Mouse (Mus musculus): ENCODE measurements at regions not wholly inside any gene's neighbourhood (a gene's known extent, or its start where the extent isn't known, plus 50 kb on each side); places are given as distances from the start of the nearest gene placed in this dataset.
"Not testable (repeated sequence)": the region's sequence is repeated elsewhere in the genome, so short reads cannot be mapped to it uniquely, and the experiment has no call there.

DNA sequence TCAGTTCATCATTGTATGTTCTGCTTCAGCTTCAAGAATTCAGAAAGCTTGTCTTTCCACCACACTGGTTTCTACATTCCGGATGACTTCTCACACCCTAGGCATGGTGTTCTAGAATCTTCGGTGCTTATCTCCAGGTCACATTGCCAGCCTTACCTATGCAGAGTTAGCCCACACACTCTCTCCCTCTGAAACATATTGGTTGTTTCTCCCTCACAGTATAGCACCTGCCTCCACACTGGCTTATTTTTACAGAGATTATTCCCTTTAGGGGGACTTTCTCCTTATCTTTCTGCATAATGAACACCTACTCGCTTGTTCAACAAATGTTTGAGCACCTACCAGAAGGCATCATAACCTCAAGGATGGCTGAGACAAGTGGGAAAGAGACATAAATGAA is 368.0 kb upstream of the Cdh5 start:
- no peaks in the 10 kb centered on the region for H3K27me3 ChIP-seq
- no peaks in the 10 kb centered on the region for H3K9me3 ChIP-seq
- 84% methylated on average over 3 of the region's 3 CpGs for whole genome bisulfite sequencing
- no peak for ATAC-seq (ENCODE audit: borderline replicate concordance, extremely low read depth, low FRiP score, low TSS enrichment)
- no peak overlapping the region for H3K4me3 ChIP-seq
- no peak overlapping the region for H3K9ac ChIP-seq
- H3K4me1 ChIP-seq, result 0 out of 2 replicates have a peak, but pooled peaks cover 2% of the 10 kb centered on the region
- no peaks in the 10 kb centered on the region for H3K36me3 ChIP-seq
- no peak overlapping the region for H3K27ac ChIP-seq
- no peak overlapping the region for H3K4me2 ChIP-seq

DNA sequence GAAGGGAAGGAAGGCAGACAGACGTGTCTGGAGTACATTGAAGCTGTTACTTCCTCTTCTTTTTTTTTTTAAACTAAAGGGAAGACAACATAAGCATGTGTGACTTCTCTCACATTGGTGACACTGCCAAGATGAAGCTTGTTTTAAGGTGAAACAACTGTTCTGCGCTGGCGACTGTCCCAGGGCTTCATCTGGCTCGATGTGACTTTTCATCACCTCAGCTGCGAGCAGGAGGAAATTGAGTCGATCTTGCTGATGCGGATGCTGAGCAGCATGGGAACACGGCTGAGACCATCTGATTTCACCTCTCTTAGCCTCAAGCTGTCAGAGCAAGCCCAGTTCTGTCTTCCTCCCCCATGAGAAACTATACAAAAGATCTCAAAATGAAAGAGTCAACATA is 363.1 kb upstream of the Cdh5 start:
- no peak overlapping the region for H3K27ac ChIP-seq
- no peaks in the 10 kb centered on the region for H3K9me3 ChIP-seq
- ATAC-seq (ENCODE audit: borderline replicate concordance, extremely low read depth, low FRiP score, low TSS enrichment), result peak; percentile 55; the same call in 1 of the 2 replicates
- 0 out of 2 replicates have a peak, but pooled peaks cover 3% of the 10 kb centered on the region for H3K4me1 ChIP-seq
- no peak overlapping the region for H3K9ac ChIP-seq
- no peak overlapping the region for H3K4me3 ChIP-seq
- H3K4me2 ChIP-seq, result no peak overlapping the region
- WGBS, result 50% methylated on average over 8 of the region's 8 CpGs
- no peaks in the 10 kb centered on the region for H3K36me3 ChIP-seq
- H3K27me3 ChIP-seq, result no peaks in the 10 kb centered on the region

DNA sequence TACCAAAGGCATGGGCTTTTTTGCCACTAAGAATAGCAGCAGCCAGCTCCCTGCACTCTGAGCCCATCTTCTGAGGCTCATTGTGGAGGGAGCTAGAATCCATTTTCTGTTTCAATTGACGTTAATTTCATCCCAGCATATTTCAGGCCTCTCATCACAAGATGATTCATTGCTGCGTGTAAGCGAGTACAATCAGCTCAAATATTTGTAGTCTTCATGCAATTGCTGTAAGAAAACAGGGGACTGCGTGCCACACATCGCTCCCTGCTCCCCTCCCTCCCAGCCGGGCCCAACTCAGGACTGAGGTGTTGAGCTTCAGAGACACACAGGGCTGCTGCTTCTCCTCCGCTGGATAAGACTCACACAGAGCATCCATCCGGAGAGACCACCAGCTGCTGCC is 360.0 kb upstream of the Cdh5 start:
- ATAC-seq (ENCODE audit: borderline replicate concordance, extremely low read depth, low FRiP score, low TSS enrichment), result no peak
- H3K27ac ChIP-seq, result no peak overlapping the region
- H3K4me3 ChIP-seq, result no peak overlapping the region
- H3K4me1 ChIP-seq, result 0 out of 2 replicates have a peak, but pooled peaks cover 8% of the 10 kb centered on the region
- no peaks in the 10 kb centered on the region for H3K27me3 ChIP-seq
- no peak overlapping the region for H3K9ac ChIP-seq
- H3K4me2 ChIP-seq, result no peak overlapping the region
- H3K9me3 ChIP-seq, result no peaks in the 10 kb centered on the region
- 43% methylated on average over 8 of the region's 8 CpGs for WGBS
- no peaks in the 10 kb centered on the region for H3K36me3 ChIP-seq

DNA sequence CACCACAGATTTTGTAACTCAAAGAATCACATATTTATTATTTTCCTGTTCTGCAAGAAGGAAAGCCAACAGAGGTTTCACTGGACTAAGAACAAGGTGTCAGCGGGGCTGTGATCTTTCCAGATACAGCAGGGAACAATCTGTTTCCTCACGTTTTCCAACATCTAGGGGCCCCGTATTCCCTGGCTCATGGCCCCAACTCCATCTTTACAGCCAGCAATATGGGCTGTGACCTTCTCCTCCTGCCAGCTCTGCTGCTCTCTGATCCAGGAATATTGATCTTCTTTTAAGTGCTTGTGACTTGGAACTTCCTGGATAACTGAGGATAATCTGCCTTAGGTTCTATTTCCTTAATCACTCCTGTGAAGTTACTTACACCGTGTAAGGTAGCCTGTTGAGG is 352.7 kb upstream of the Cdh5 start:
- no peaks in the 10 kb centered on the region for H3K36me3 ChIP-seq
- H3K9me3 ChIP-seq, result no peaks in the 10 kb centered on the region
- no peak overlapping the region for H3K4me3 ChIP-seq
- H3K27me3 ChIP-seq, result no peaks in the 10 kb centered on the region
- WGBS, result 52% methylated on average over 4 of the region's 4 CpGs
- H3K4me2 ChIP-seq, result no peak overlapping the region
- H3K27ac ChIP-seq, result no peak overlapping the region
- H3K9ac ChIP-seq, result no peak overlapping the region
- ATAC-seq (ENCODE audit: borderline replicate concordance, extremely low read depth, low FRiP score, low TSS enrichment), result no peak
- H3K4me1 ChIP-seq, result 0 out of 2 replicates have a peak, but pooled peaks cover 7% of the 10 kb centered on the region

DNA sequence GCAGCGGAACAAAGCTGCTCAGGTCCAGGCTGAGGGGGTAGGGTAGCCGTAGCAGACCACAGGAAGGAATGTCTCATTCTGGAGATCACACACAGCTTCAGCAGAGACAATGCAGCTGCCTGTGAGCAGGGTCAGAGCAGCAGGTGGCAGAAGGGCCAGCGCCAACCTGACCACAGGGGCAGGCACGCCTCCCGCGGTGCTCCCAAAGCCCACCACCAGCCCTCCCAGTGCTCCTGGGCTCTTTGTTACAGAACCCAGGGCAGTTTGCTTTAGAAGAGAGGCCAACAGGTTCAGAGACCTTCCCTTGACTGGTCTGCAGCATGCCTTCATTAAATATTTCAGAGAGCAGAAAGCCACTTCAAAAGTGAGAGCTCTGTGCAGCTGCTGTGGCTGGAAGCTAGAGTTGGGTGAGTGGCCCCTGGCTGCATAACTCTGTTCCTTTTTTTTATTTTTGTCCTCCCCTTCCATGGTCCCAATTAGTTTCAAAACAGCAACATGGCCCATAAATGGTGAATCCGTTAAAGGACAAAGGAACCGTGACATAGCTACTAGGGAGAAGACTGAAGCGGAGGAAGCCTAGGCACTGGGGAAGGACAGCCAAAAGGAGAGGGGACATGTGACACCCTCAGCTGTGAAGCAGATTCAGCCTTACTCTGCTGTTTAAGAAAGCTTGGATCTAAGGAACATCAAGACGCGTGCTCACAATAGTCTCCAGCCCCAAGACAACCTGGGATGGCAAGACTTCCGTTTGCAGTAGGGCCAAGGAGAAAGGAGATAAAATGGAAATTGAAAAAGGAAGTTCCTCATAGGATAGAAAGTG is 350.9 kb upstream of the Cdh5 start:
- peak; percentile 31; the same call in 1 of the 2 replicates for ATAC-seq (ENCODE audit: borderline replicate concordance, extremely low read depth, low FRiP score, low TSS enrichment)
- Histone ChIP-seq H3K27me3 (no peaks in the 10 kb centered on the region), H3K9ac (no peak overlapping the region), H3K36me3 (no peaks in the 10 kb centered on the region), H3K4me1 (0 out of 2 replicates have a peak, but pooled peaks cover 7% of the 10 kb centered on the region), H3K27ac (no peak overlapping the region), H3K4me3 (no peak overlapping the region), H3K4me2 (no peak overlapping the region), H3K9me3 (no peaks in the 10 kb centered on the region)
- 54% methylated on average over 12 of the region's 12 CpGs for WGBS

DNA sequence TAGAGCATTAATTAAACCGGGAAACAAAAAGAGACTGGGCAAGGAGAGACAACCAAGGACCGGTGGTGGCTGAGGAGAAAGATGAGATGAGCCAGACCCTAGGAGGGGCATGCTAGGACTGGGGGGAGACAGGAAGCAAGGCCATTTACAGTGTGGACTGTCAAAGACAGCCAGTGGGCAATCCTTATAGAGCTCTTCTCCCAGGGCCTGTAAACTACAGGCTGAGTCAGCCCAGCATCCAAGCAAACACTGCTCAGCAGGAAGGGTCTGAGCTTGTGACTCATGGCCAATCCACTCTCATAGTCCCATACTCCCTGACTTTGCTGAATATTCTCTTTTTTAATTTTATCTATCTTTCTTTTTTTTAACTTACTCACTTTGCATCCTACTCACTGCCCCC is 350.3 kb upstream of the Cdh5 start:
- ATAC-seq (ENCODE audit: borderline replicate concordance, extremely low read depth, low FRiP score, low TSS enrichment), result no peak

DNA sequence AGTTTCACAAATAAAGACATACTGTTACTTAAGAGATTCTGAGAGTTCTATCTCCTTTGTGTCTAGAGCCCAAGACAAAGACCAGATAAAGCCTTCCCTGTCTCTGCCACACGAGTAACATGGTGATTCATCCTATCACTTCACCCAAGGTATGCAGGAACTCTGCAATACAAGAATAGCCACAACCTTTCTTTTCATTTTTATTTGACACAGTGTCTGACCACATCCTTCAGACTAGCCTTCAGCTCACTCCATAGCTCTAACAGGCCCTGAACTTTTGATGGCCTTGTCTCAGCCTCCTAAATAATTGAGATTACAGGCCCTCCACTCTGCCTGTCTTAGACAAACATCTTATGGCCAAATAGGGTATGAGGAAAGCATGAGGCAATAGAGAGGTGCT is 337.6 kb upstream of the Cdh5 start:
- Histone ChIP-seq H3K27ac (no peak overlapping the region), H3K36me3 (no peaks in the 10 kb centered on the region), H3K9me3 (no peaks in the 10 kb centered on the region), H3K4me2 (no peak overlapping the region), H3K27me3 (no peaks in the 10 kb centered on the region), H3K4me1 (no peaks in the 10 kb centered on the region), H3K9ac (no peak overlapping the region), H3K4me3 (no peak overlapping the region)
- 58% methylated on average over 1 of the region's 1 CpGs for WGBS
- ATAC-seq (ENCODE audit: borderline replicate concordance, extremely low read depth, low FRiP score, low TSS enrichment), result no peak

More for the DNA sequence above, 350.3 kb upstream of the Cdh5 start:
- no peak overlapping the region for H3K9ac ChIP-seq
- H3K27me3 ChIP-seq, result no peaks in the 10 kb centered on the region
- H3K4me2 ChIP-seq, result no peak overlapping the region
- H3K27ac ChIP-seq, result no peak overlapping the region
- H3K9me3 ChIP-seq, result no peaks in the 10 kb centered on the region
- 0 out of 2 replicates have a peak, but pooled peaks cover 4% of the 10 kb centered on the region for H3K4me1 ChIP-seq
- H3K4me3 ChIP-seq, result no peak overlapping the region
- WGBS, result 60% methylated on average over 2 of the region's 2 CpGs
- no peaks in the 10 kb centered on the region for H3K36me3 ChIP-seq

DNA sequence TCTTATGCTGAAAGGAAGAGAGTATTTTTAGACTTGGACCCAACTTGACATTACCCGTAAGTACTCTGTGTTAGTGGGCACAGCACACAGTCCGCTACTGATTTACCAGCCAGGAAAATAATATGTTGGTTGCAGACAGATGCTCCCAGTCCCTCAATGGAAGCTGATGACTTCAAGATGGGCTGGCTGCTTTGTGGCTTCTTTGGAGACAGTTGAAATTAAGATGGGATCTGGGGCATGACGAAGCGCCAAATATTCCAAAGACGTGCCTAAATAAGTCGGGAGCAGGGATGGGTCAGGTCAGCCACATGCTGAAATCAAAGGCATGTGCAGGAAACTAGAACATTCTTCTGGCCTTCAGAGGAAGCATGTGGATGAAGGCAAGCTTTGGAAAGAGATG is 321.8 kb upstream of the Cdh5 start:
- 89% methylated on average over 6 of the region's 6 CpGs for WGBS
- ATAC-seq (ENCODE audit: borderline replicate concordance, extremely low read depth, low FRiP score, low TSS enrichment), result no peak
- no peak overlapping the region for H3K4me3 ChIP-seq
- H3K27me3 ChIP-seq, result no peaks in the 10 kb centered on the region
- H3K9ac ChIP-seq, result no peak overlapping the region
- H3K36me3 ChIP-seq, result no peaks in the 10 kb centered on the region
- no peak overlapping the region for H3K27ac ChIP-seq
- H3K4me1 ChIP-seq, result no peaks in the 10 kb centered on the region
- H3K4me2 ChIP-seq, result no peak overlapping the region
- H3K9me3 ChIP-seq, result no peaks in the 10 kb centered on the region

DNA sequence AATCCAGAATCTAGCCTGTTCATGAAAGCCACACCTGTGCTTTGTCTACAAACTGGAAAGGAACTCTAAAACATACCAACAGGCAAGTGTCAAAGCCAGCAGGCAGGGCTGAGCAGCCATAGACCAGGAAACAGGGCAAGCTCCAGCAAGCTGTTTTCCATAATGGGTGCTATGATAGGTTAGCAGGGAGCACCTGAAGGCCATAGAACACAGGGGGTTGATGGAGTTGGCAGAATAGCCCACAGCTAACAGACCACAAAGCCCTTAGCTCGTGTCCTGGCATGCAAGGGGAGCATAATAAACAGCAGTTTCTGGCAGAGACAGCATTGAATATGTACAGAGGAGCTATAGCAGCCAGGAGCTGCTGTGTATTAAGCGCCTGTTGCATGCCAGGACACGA is 313.1 kb upstream of the Cdh5 start:
- no peaks in the 10 kb centered on the region for H3K9me3 ChIP-seq
- no peak overlapping the region for H3K4me2 ChIP-seq
- H3K4me3 ChIP-seq, result no peak overlapping the region
- no peaks in the 10 kb centered on the region for H3K27me3 ChIP-seq
- no peak for ATAC-seq (ENCODE audit: borderline replicate concordance, extremely low read depth, low FRiP score, low TSS enrichment)
- H3K36me3 ChIP-seq, result no peaks in the 10 kb centered on the region
- H3K27ac ChIP-seq, result no peak overlapping the region
- 79% methylated on average over 3 of the region's 3 CpGs for WGBS
- no peak overlapping the region for H3K9ac ChIP-seq
- H3K4me1 ChIP-seq, result no peaks in the 10 kb centered on the region

DNA sequence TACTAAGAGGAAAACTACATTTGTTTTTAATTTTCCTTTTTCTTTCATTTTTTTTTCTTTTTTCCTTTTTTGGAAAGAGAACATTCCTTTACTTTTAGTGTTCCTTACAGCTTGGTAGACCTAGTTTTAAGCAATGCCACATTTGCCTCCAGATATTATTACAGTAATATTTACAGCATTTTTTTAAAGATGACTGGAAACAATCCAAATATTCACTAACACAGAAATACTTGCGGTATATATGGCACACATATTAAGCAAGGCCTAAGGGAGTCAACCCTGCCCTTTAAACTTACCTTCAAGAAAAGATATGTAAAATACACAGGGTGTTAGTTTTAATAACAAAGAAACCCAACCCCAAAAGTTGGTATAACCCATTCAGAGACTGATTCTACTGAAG is 308.1 kb upstream of the Cdh5 start:
- Histone ChIP-seq H3K27ac (no peak overlapping the region), H3K4me3 (no peak overlapping the region), H3K9me3 (no peaks in the 10 kb centered on the region), H3K9ac (no peak overlapping the region), H3K4me2 (no peak overlapping the region), H3K36me3 (no peaks in the 10 kb centered on the region), H3K4me1 (no peaks in the 10 kb centered on the region), H3K27me3 (no peaks in the 10 kb centered on the region)
- WGBS, result 56% methylated on average over 1 of the region's 1 CpGs
- ATAC-seq (ENCODE audit: borderline replicate concordance, extremely low read depth, low FRiP score, low TSS enrichment), result no peak

DNA sequence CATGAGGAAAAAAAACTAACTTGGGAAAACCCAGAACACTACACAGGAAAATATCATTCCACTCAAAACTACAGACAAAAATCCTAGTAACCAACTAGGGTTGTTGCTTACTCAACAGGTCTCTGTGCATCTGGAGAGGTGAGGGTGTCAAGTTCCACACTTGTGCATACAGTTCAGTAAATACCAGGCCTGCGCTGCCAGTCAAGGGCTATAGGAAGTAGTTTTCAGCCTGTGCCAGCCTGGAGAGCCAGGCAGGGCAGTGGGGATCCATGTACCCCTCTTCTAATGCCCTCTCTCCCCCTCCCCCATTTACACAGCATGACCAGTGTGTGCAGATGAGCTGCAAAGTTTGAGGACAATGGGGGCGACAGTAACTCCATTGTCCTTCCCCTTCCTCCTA is 302.8 kb upstream of the Cdh5 start:
- 62% methylated on average over 2 of the region's 2 CpGs for WGBS
- H3K36me3 ChIP-seq, H3K4me1 ChIP-seq, H3K27me3 ChIP-seq, H3K4me3 ChIP-seq, H3K27ac ChIP-seq, H3K9ac ChIP-seq, H3K9me3 ChIP-seq, H3K4me2 ChIP-seq: not testable (repeated sequence)
- peak; percentile 55; the same call in 1 of the 2 replicates for ATAC-seq (ENCODE audit: borderline replicate concordance, extremely low read depth, low FRiP score, low TSS enrichment)

DNA sequence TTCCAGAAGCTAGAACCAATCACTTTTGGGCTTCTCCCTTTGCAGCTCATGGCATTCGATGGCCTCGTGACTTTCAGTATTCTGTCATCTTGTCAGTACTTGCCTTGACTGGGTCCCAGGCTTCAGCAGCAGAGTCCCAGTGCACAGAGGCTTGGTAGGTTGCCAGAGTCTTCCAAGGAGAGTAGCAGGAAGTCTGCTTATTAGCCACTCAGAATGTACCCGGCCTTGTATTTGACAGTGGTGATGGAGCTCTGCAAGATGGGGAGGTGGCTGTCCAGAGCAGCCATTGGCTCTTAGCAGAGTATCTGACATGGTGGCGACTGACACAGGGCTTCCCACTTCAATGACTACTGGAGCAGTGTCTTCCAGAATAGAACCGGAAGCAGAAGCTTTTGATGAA is 293.3 kb upstream of the Cdh5 start:
- no peaks in the 10 kb centered on the region for H3K27me3 ChIP-seq
- peak overlapping the region; percentile 90 for H3K27ac ChIP-seq
- ATAC-seq (ENCODE audit: borderline replicate concordance, extremely low read depth, low FRiP score, low TSS enrichment), result peak; percentile 83

More for the DNA sequence above, 293.3 kb upstream of the Cdh5 start:
- 35% methylated on average over 5 of the region's 5 CpGs for WGBS
- no peak overlapping the region for H3K4me2 ChIP-seq
- H3K36me3 ChIP-seq, result no peaks in the 10 kb centered on the region
- no peaks in the 10 kb centered on the region for H3K9me3 ChIP-seq
- H3K4me1 ChIP-seq, result peaks cover 14% of the 10 kb centered on the region
- H3K9ac ChIP-seq, result no peak overlapping the region
- no peak overlapping the region for H3K4me3 ChIP-seq

Data from lung, embryonic 15.5 days (tissue).